Mouse (Mus musculus) liver, postnatal 0 days (tissue): ENCODE results near the gene Gm37240.

ENCODE experiments used
- CTCF ChIP-seq: sonication (generic); IDR thresholded peaks from 2 replicates; pipeline ENCODE4 v1.5.1; 2016; ENCODE audit warnings: antibody characterized with exemption, low read depth
- EP300 ChIP-seq: IDR thresholded peaks from 2 replicates; pipeline ENCODE4 v1.6.1; 2016; ENCODE audit warnings: antibody characterized with exemption, low read depth, mild to moderate bottlenecking

DNA sequence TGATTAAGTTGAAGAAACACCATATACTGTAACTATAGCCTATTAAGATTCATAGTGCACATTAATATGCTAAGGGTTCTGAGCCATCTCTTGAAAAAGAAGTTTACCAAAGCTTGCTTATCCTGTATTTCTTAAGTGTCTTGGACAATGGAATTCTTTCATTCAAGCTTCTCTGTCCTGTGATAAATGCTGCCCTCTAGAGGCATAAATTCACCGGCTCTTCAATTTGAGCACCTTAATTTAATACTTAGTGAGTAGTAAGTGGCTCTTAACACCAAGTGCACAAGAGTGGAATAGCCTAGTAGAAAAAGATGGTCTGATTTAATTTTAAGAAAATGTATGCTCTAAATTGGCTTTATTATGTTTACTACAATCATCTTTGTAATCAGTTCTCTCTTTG, 1043.7 kb downstream of the Gm37240 start:
- TF ChIP-seq CTCF (peak; percentile 79), EP300 (no peak)
